Mouse (Mus musculus): ENCODE results near the gene Nr6a1. TPM values are rescaled to one million over a fixed set of nuclear protein-coding genes. Genes with fewer than 3 reads are reported as not detected.

Gene Nr6a1
- polyA plus RNA-seq, 1 experiment from 2014 or later = 2.3 TPM

GRCm38 (mm10) chr2:38916947-38917691 lies 10.4 kb downstream of the Nr6a1 start:
- ATAC-seq (ENCODE audit: low FRiP score) = no peak
- H3K9me3 ChIP-seq (replicated peaks) = no peaks in the 10 kb centered on the region
- H3K36me3 ChIP-seq = no peaks in the 10 kb centered on the region
- H3K27me3 ChIP-seq (replicated peaks) = no peaks in the 10 kb centered on the region
- 29% methylated on average over 4 of the region's 4 CpGs for WGBS
- H3K4me2 ChIP-seq = no peak overlapping the region
- no peak overlapping the region for H3K27ac ChIP-seq (replicated peaks)
- H3K4me3 ChIP-seq (replicated peaks) = no peak overlapping the region
- H3K4me1 ChIP-seq = 0 out of 2 replicates have a peak, but pooled peaks cover 3% of the 10 kb centered on the region
- H3K9ac ChIP-seq (replicated peaks) = no peak overlapping the region

- no peak overlapping the region for H3K4me3 ChIP-seq (replicated peaks)
- H3K9me3 ChIP-seq (replicated peaks) = no peaks in the 10 kb centered on the region
- ATAC-seq (ENCODE audit: low FRiP score) = no peak
- H3K4me2 ChIP-seq = no peak overlapping the region
- H3K4me1 ChIP-seq = 0 out of 2 replicates have a peak, but pooled peaks cover 3% of the 10 kb centered on the region
- H3K36me3 ChIP-seq = no peaks in the 10 kb centered on the region
- no peak overlapping the region for H3K9ac ChIP-seq (replicated peaks)
- no peaks in the 10 kb centered on the region for H3K27me3 ChIP-seq (replicated peaks)
- H3K27ac ChIP-seq (replicated peaks) = no peak overlapping the region
- WGBS = 13% methylated on average over 4 of the region's 4 CpGs
Observed at GRCm38 (mm10) chr2:38914965-38915364, 12.5 kb downstream of the Nr6a1 start.

GRCm38 (mm10) chr2:38914517-38914916 lies 13.0 kb downstream of the Nr6a1 start:
- Histone ChIP-seq H3K27ac (replicated peaks) (no peak overlapping the region), H3K9ac (replicated peaks) (no peak overlapping the region), H3K4me1 (0 out of 2 replicates have a peak, but pooled peaks cover 3% of the 10 kb centered on the region), H3K36me3 (no peaks in the 10 kb centered on the region), H3K27me3 (replicated peaks) (no peaks in the 10 kb centered on the region), H3K4me2 (no peak overlapping the region), H3K9me3 (replicated peaks) (no peaks in the 10 kb centered on the region), H3K4me3 (replicated peaks) (no peak overlapping the region)
- no peak for ATAC-seq (ENCODE audit: low FRiP score)
- WGBS = 50% methylated on average over 1 of the region's 1 CpGs

GRCm38 (mm10) chr2:38908604-38909003 lies 18.9 kb downstream of the Nr6a1 start:
- no peak for ATAC-seq (ENCODE audit: low FRiP score)
- Histone ChIP-seq H3K4me1 (peaks cover 7% of the 10 kb centered on the region), H3K9me3 (replicated peaks) (no peaks in the 10 kb centered on the region), H3K4me3 (replicated peaks) (no peak overlapping the region), H3K4me2 (no peak overlapping the region), H3K27me3 (replicated peaks) (no peaks in the 10 kb centered on the region), H3K36me3 (no peaks in the 10 kb centered on the region), H3K9ac (replicated peaks) (no peak overlapping the region), H3K27ac (replicated peaks) (no peak overlapping the region)
- WGBS = 72% methylated on average over 1 of the region's 1 CpGs

GRCm38 (mm10) chr2:38906097-38906496 lies 21.4 kb downstream of the Nr6a1 start:
- Histone ChIP-seq H3K9me3 (replicated peaks) (no peaks in the 10 kb centered on the region), H3K4me3 (replicated peaks) (no peak overlapping the region), H3K4me1 (peaks cover 7% of the 10 kb centered on the region), H3K9ac (replicated peaks) (no peak overlapping the region), H3K27me3 (replicated peaks) (no peaks in the 10 kb centered on the region), H3K36me3 (no peaks in the 10 kb centered on the region), H3K27ac (replicated peaks) (no peak overlapping the region), H3K4me2 (no peak overlapping the region)
- 64% methylated on average over 5 of the region's 5 CpGs for WGBS
- no peak for ATAC-seq (ENCODE audit: low FRiP score)

GRCm38 (mm10) chr2:38904290-38904689 lies 23.2 kb downstream of the Nr6a1 start:
- Histone ChIP-seq H3K9me3 (replicated peaks) (no peaks in the 10 kb centered on the region), H3K36me3 (no peaks in the 10 kb centered on the region), H3K4me2 (no peak overlapping the region), H3K4me3 (replicated peaks) (no peak overlapping the region), H3K9ac (replicated peaks) (no peak overlapping the region), H3K4me1 (peaks cover 7% of the 10 kb centered on the region), H3K27me3 (replicated peaks) (no peaks in the 10 kb centered on the region), H3K27ac (replicated peaks) (no peak overlapping the region)
- WGBS = 92% methylated on average over 1 of the region's 1 CpGs
- no peak for ATAC-seq (ENCODE audit: low FRiP score)

- no peaks in the 10 kb centered on the region for H3K36me3 ChIP-seq
- H3K9me3 ChIP-seq (replicated peaks) = no peaks in the 10 kb centered on the region
- H3K4me3 ChIP-seq (replicated peaks) = no peak overlapping the region
- H3K4me2 ChIP-seq = no peak overlapping the region
- H3K27me3 ChIP-seq (replicated peaks) = no peaks in the 10 kb centered on the region
- peaks cover 7% of the 10 kb centered on the region for H3K4me1 ChIP-seq
- H3K9ac ChIP-seq (replicated peaks) = no peak overlapping the region
- no peak overlapping the region for H3K27ac ChIP-seq (replicated peaks)
- no peak for ATAC-seq (ENCODE audit: low FRiP score)
Observed at GRCm38 (mm10) chr2:38902866-38903265, 24.6 kb downstream of the Nr6a1 start.

GRCm38 (mm10) chr2:38880907-38881672 lies 46.4 kb downstream of the Nr6a1 start:
- WGBS = 38% methylated on average over 5 of the region's 5 CpGs
- no peak overlapping the region for H3K9ac ChIP-seq (replicated peaks)
- ATAC-seq (ENCODE audit: low FRiP score) = no peak
- no peak overlapping the region for H3K27ac ChIP-seq (replicated peaks)
- 0 out of 2 replicates have a peak, but pooled peaks cover 3% of the 10 kb centered on the region for H3K36me3 ChIP-seq
- no peaks in the 10 kb centered on the region for H3K9me3 ChIP-seq (replicated peaks)
- H3K4me1 ChIP-seq = no peaks in the 10 kb centered on the region
- no peak overlapping the region for H3K4me2 ChIP-seq
- H3K27me3 ChIP-seq (replicated peaks) = no peaks in the 10 kb centered on the region
- H3K4me3 ChIP-seq (replicated peaks) = no peak overlapping the region

- no peak for ATAC-seq (ENCODE audit: low FRiP score)
- WGBS = 55% methylated on average over 1 of the region's 1 CpGs
- H3K4me2 ChIP-seq = no peak overlapping the region
- no peaks in the 10 kb centered on the region for H3K9me3 ChIP-seq (replicated peaks)
- 0 out of 2 replicates have a peak, but pooled peaks cover 3% of the 10 kb centered on the region for H3K36me3 ChIP-seq
- H3K9ac ChIP-seq (replicated peaks) = no peak overlapping the region
- H3K4me1 ChIP-seq = no peaks in the 10 kb centered on the region
- H3K27me3 ChIP-seq (replicated peaks) = no peaks in the 10 kb centered on the region
- no peak overlapping the region for H3K4me3 ChIP-seq (replicated peaks)
- H3K27ac ChIP-seq (replicated peaks) = no peak overlapping the region
Observed at GRCm38 (mm10) chr2:38874544-38875108, 52.9 kb downstream of the Nr6a1 start.

- no peaks in the 10 kb centered on the region for H3K27me3 ChIP-seq (replicated peaks)
- no peak for ATAC-seq (ENCODE audit: low FRiP score)
- no peaks in the 10 kb centered on the region for H3K9me3 ChIP-seq (replicated peaks)
- WGBS = 30% methylated on average over 1 of the region's 1 CpGs
- no peaks in the 10 kb centered on the region for H3K36me3 ChIP-seq
- no peak overlapping the region for H3K4me2 ChIP-seq
- no peak overlapping the region for H3K27ac ChIP-seq (replicated peaks)
- no peak overlapping the region for H3K4me3 ChIP-seq (replicated peaks)
- no peaks in the 10 kb centered on the region for H3K4me1 ChIP-seq
- H3K9ac ChIP-seq (replicated peaks) = no peak overlapping the region
Observed at GRCm38 (mm10) chr2:38872730-38873129, 54.8 kb downstream of the Nr6a1 start.

GRCm38 (mm10) chr2:38866711-38867110 lies 60.8 kb downstream of the Nr6a1 start:
- 90% methylated on average over 1 of the region's 1 CpGs for WGBS
- no peak for ATAC-seq (ENCODE audit: low FRiP score)

GRCm38 (mm10) chr2:38864011-38864410 lies 63.5 kb downstream of the Nr6a1 start:
- H3K27ac ChIP-seq (replicated peaks) = no peak overlapping the region
- no peak overlapping the region for H3K9ac ChIP-seq (replicated peaks)
- WGBS = 53% methylated on average over 4 of the region's 4 CpGs
- no peak overlapping the region for H3K4me2 ChIP-seq
- H3K27me3 ChIP-seq (replicated peaks) = no peaks in the 10 kb centered on the region
- H3K4me3 ChIP-seq (replicated peaks) = no peak overlapping the region
- no peaks in the 10 kb centered on the region for H3K36me3 ChIP-seq
- no peaks in the 10 kb centered on the region for H3K9me3 ChIP-seq (replicated peaks)
- H3K4me1 ChIP-seq = no peaks in the 10 kb centered on the region
- 0 out of 2 replicates have a peak, but pooled peaks have one; percentile 53 for ATAC-seq (ENCODE audit: low FRiP score)

More at GRCm38 (mm10) chr2:38866711-38867110, 60.8 kb downstream of the Nr6a1 start:
- Histone ChIP-seq H3K4me2 (no peak overlapping the region), H3K9me3 (replicated peaks) (no peaks in the 10 kb centered on the region), H3K4me1 (no peaks in the 10 kb centered on the region), H3K36me3 (no peaks in the 10 kb centered on the region), H3K27me3 (replicated peaks) (no peaks in the 10 kb centered on the region), H3K9ac (replicated peaks) (no peak overlapping the region), H3K4me3 (replicated peaks) (no peak overlapping the region), H3K27ac (replicated peaks) (no peak overlapping the region)

Data from neural tube, embryonic 15.5 days (tissue).